Mouse (Mus musculus): ENCODE measurements around the gene Fbl.
"Not testable (repeated sequence)": the region's sequence is repeated elsewhere in the genome, so short reads cannot be mapped to it uniquely, and the experiment has no call there.

The Fbl gene

DNA sequence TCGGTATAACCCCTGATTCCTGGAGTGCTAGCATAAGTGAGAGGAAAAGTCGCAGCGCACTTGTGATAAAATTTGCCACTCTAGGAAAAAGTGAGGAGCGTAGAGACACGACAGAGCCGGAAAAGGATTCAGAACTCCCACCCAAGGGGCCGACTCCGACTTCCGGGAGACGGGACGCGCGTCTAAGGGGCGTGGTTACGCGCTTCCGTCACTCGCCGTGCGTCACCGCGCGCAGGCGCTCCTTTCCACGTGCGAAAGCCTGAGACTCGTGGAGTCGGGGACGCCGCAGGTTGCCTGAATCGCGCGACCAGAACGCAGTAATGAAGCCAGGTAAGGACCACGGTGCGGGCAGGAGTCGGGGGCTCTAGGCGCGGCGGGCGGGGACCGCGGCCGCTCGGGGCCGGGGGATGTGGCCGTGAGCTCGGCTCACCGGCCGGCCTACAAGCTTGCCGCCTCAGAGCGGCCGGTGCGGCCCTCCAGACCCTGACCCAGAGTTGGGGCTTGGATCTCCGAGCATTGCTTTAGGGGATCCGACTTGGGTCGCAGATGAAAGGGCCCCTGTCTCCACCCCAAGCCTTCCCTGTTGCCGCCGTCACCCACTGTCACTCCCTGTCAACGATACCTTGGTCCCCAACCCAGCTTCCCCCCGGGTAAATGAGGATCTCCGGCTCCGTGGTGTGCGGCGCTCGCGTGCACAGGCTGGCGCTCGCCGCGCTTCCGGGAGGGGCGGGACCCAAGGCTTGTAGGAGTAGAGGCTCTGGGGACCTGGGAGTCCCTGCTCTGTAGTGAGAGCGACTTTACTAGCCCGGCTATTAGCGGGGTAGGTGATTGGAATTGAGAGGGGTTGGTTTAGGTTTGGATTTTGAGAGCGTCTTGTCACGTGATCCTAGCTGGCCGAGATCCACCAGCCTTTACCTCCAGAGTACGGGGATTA, at the start of gene Fbl:
Gene Fbl (plus strand): TSS at position 222 of the 934 bp plus-strand sequence.
- peak; percentile 86 to 94 for DNase-seq (ENCODE audit: low spot score in 2 of 2)

DNA sequence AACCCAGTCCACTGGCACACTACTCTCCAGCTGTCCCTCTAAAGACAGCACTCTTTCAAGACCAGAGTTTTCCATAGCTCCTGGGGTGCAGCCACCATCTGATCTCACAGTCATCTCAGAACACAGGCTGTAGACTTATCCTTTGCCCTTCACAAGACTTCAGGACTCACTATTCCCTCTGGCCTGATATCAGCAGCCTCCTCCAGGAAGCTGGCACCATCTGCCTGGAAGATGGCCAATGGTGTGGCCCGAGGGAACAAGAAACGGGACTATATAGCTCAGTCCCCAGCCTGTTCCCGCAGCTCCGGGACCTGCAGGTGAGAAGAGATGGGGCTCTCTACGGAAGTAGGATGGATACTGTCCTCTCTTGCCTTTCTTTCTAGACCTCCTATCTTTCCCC, 40.3 kb upstream of the Fbl start, which contains the start of gene 9530053A07Rik:
Gene 9530053A07Rik (plus strand): TSS at position 301 of the 400 bp plus-strand sequence.
- no peak for DNase-seq (ENCODE audit: low spot score in 2 of 2)

DNA sequence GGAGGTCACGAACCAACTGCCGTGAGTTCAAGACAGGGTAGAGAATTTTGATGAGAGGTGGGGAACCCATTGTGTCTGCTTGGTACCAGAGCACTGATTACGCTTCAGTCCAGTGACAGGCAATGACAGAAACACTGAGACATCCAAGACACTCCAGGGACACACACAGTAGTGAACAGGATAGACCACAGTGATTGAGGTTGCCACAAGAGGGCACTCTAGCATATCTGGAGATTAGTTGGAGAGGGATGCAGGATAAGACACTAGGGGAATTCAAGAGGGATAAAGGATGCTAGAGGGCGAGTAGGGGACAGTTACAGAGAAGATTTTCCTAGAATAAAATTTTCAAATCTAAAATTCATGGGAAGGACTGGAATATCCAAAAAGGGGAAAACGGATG, 31.9 kb upstream of the Fbl start:
- DNase-seq (ENCODE audit: low spot score in 2 of 2), result peak; percentile 31 to 46

DNA sequence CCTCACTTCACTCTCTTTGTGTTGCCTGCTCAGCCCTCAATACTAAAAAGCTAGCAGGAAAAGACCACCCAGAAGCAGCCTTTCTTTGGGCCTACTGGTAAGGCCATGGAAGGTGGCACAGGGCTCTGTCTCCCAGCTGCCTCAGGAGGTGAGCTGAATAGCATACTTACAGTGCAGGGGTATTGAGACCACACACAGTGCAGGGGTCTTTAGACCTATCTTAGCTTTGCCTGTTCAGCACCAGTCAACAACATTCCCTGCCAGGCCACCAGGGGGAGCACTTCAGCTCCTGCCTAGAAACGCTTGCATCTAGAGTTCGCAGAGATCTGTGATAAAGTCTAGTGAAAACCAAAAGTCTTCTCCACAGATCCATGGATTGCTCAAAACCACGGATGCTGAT, 21.2 kb upstream of the Fbl start:
- DNase-seq (ENCODE audit: low spot score in 2 of 2), result peak; percentile 37 to 57

DNA sequence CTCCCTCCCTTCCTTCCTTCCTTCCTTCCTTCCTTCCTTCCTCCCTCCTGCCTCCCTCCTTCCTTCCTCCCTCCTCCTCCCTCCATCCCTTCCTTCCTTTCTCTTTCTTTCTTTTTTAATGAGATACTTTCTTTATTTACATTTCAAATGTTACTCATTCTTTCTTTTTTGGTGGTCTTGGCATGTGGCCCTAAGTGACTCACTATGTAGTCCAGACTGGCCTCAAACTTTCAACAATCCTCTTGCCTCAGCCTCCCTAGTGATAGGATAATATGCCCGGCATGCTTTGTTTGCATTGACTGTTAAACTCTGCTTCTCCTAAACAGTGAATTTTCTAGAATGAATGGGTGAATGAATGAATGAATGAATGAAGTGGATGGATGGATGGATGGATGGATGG, 19.7 kb upstream of the Fbl start:
- no peak for DNase-seq (ENCODE audit: low spot score in 2 of 2)

DNA sequence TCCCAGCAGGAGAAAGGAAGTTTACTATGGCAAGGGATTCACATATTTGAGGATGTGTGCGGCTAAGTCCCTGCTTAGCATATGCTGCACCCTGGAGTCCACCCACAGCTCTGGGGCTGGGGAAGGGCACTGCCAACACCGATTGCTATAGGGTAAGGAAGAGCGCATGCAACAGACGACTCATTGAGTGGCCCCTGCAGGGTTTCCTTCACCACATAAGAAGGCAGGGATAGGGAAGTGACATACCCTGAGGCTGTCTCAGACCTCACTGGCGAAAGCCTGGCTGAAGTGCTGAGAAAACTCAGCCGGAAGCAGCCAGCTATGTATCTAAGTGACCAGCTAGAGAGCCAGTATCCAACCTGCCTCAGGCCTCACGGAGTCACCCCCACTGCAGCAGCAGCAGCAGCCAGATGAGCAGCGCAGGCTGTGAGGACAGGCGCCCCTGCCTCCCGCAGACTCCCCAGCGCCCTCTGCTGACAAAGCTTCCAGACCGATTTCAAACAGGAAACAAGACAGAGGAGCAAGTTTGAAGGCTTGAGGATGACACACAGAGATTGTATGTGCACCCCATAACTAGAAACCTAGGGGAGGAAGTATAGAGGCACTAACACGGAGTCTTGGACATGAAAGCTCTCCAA, 17.8 kb upstream of the Fbl start:
- DNase-seq (ENCODE audit: low spot score in 2 of 2), result peak; percentile 46 to 55

DNA sequence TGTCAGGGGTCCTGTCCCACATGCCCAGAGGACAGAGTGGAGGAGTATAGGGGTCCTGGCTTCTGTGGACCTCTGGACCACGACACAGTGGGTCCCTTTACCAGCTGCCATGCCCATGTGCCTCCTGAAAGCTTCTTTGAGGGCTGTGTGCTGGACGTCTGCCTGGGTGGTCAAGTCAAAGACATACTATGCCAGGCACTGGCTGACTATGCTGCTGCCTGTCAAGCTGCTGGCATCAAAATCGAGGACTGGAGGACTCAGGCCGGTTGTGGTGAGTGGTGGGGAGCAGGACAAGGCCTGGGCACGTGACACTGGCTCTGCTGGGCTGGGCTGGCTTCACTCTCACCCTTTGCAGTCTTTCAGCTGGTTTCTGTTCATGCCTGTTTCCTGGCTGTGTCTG, 15.9 kb upstream of the Fbl start:
- not testable (repeated sequence) for DNase-seq (ENCODE audit: low spot score in 2 of 2)

DNA sequence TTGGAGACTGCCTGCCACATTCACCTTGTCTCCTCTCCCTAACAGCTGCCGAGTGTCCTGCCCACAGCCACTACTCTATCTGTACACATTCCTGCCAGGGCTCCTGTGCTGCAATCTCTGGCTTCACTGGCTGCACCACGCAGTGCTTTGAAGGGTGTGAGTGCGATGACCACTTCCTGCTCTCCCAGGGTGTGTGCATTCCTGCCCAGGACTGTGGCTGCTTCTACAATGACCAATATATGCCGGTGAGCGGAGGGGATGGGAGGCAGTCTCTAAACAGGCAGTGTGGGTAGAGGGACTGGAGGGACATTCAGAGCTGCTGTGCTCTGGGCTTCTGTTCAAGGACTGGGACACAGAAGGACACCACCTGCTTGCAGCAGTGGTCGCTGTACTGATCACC, 10.2 kb upstream of the Fbl start:
- no peak for DNase-seq (ENCODE audit: low spot score in 2 of 2)

DNA sequence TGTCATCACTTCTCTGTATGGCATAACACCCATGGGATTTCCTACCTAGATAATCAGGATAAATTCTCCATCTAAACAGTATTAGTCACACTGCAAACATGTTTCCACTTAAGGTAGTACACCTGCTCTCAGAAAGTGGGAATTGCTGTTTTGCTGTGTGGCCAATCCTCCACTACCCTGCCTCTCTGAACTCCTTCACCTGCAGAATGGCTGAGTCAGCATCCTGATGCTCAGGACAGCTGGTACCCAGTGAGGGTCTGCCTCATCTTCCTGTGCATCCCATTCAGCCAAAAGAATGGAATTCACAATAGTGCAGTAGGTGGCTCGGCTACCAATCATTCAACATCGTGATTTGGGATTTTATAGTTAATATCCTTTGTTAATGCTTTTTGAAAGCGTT, 9.6 kb upstream of the Fbl start:
- DNase-seq (ENCODE audit: low spot score in 2 of 2), result no peak

DNA sequence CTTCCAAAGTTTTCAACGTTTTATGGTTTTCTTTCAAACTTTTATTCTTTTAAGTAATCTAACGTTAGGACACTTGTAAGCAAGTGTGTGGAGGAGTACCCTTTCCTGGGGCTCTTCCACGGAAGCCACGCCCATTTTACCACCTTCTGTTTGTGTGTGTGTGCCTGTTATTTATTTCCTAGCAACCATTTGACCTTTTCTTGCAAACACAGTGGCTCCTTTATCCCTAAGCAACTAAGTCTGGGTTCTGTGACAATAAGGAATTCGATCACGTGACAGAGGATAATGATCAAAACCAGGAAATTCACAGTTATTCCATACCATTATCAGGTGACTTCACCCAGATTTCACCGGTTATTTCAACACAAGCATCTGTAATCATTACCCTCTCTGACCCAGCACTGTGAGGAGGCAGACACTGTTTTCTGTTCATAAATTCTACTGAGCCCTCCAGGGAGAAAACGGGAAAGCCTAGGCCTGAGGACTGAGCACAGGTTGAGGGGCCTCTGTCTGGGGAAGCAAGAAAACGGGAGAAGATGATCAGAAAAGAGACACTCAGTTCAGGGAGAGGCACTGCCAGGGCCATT, 8.3 kb upstream of the Fbl start:
- DNase-seq (ENCODE audit: low spot score in 2 of 2), result no peak

DNA sequence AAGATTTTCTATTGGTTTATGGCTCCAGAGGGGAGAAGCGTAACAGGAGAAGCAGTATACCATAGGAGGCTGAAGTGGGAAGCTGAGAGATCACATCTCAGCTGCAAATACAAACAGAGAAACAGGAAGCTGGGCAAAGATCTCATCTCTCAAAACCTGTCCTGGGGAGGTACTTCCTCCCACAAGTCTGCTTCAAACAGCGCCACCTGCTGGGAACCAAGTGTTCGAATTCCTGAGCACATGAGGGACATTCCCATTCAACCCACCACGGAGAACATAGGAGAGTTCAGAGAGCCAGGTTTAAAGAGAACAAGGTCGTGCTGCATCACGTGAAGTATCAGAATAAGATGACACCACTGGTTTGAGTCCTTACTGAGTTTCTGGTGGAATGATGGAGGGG, 4.1 kb upstream of the Fbl start:
- DNase-seq (ENCODE audit: low spot score in 2 of 2), result no peak

DNA sequence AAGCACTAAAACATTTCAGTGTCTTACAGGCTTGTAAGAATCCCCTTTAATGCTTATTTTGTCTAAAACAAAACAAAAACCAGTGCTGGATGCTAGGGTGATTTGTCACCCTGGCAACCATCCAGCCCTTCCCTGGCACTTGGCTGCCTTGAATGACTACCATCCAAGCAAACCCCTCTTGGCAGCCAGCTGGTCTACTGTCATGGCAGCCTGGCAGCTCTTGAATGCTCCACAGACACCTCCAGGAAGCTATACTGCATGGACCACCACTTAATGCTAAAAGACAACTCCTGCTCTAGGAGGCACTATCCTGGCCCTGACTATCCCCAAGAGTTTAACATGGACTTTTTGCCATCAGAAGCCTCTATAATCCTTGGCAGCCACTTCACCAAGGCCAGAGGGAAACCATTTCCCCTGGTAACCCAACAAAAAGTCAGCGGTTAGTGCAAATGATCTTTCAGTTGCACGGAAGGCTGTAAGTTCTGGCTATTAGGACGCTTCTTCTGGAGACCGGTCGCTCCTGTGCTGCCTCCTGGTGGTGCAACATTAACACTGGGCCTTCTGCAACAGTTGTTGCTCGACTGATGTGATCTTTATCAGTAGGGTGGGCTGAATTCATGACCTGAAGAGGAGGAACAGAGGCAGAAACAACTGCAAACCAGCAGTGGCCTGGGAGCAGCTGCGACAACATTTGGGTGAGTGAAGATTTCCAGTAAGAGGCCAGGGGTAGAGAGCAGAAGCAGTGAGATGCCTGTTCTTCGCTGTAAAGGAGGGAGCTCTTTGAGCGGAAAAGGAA, 992 bp upstream of the Fbl start:
- peak; percentile 24 to 47 for DNase-seq (ENCODE audit: low spot score in 2 of 2)

DNA sequence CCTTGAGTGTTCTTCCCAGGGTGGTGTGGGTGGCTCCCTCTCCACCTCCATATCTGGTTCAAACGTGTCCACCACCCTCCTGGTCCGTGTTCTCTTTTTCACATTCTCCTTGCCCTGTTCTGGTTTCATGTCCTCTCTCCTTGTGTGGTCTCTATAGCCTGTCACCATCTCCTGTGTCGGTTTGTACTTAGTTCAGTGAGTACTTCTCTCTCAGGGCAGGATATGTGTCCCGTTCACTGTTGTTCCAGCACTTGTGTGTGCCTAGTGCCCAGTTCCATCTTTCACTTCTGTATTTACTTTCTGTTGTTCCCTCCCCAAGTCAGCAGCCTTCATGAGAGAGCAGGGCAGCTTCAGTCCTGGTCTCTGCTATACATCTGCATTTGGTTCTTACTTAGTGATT, 5.8 kb downstream of the Fbl start:
- no peak for DNase-seq (ENCODE audit: low spot score in 2 of 2)

DNA sequence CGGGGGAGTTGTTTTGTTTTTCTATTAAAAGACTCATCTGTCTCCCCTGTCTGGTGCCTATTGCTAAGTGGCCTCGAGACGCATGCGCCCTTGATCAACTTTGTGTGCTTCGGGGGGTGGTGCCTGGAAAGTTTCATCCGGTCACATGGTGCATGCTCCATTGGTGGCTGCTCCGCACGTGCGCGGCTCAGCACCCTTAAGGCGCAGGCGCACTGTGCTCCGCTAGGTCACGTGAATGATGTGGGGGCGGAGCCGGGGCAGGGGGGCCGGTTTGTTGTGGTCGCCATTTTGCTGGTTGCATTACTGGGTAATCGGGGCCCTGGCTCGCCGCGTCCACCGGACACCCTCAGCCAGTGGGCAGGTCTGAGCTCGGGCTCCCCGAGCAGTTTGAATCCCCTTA, 9.7 kb downstream of the Fbl start, which contains the start of gene Dyrk1b:
Gene Dyrk1b (plus strand): TSS at position 242 of the 400 bp plus-strand sequence.
- peak; percentile 96 to 98 for DNase-seq (ENCODE audit: low spot score in 2 of 2)

DNA sequence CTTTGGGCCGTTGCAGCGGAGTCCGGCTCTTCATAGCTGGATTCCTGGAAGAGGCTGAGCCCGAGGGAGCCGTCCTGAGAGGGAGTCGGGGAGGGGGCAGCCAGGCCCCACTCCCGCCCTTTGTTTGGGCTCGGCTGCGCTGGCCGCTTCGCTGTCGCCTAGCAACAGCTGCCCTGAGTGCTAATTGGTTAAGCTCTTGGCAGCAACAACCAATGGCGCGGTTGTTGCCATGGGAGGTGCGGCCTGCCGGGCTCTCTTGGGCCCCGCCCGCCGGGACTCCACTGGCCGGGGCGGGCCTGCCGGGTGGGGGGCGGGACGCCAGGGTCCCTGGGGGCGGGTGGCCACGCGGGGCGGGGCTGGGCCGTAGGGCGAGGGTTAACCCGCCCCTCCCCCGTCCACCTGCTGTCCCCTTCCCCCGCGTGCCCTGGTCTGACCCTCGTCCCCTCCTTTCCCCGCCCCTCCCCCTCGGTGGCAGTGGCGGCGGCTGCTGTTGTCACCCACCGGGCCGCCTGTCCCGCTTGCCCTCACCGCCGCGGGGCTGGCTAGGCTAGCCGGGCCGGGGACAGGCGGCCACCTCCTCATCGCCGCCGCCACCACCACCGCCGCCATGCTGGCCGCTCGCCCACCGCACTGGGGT, 10.3 kb downstream of the Fbl start:
- DNase-seq (ENCODE audit: low spot score in 2 of 2), result peak; percentile 88 to 94

DNA sequence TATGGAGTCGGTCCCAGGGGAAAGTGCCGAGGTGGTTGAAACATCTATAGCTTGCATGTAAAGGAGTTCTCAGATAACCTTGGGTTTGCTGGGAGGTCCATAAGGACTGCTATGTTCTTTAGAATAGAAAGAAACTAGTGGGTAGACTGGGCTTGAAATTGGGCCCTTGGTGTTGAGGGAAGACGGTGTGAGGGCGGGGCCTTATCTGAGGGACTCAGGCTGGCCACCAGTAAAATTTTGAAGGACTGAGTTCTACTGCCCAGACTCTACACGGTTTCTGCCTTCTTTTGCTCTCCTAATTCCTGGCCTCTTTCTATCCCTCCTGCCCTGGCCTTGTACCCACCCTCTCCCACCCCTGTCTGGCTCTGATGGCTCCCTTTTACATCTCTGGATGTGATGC, 11.4 kb downstream of the Fbl start:
- no peak for DNase-seq (ENCODE audit: low spot score in 2 of 2)

DNA sequence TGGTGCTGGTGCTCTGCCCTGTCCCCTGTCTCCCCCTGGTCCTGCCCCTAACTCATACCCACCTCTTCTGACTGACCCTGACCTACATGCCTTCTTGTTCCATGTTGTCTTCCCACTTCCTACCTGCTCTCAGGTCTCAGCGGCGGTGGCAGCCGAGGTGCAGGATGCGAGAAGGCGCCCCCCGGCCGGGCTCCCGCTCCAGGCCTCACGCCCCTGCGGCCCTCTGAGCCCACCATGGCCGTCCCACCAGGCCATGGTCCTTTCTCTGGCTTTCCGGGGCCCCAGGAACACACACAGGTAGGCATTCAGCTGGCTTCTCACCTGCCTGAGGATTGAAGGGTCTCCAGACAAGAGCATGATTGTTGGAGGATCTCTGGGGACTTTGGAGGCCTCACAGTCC, 11.9 kb downstream of the Fbl start:
- no peak for DNase-seq (ENCODE audit: low spot score in 2 of 2)

DNA sequence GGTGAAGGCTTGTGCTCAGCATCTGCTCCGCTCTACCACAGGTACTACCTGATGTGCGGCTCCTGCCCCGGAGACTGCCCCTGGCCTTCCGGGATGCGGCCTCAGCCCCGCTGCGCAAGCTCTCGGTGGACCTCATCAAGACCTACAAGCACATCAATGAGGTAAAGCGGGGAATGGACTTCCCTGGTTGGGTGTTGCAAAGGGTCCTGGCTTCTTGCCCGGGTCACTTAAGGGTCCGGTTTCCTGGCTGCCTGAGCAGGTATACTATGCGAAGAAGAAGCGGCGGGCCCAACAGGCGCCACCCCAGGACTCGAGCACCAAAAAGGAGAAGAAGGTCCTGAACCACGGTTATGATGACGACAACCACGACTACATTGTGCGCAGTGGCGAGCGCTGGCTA, 12.8 kb downstream of the Fbl start:
- DNase-seq (ENCODE audit: low spot score in 2 of 2), result no peak

DNA sequence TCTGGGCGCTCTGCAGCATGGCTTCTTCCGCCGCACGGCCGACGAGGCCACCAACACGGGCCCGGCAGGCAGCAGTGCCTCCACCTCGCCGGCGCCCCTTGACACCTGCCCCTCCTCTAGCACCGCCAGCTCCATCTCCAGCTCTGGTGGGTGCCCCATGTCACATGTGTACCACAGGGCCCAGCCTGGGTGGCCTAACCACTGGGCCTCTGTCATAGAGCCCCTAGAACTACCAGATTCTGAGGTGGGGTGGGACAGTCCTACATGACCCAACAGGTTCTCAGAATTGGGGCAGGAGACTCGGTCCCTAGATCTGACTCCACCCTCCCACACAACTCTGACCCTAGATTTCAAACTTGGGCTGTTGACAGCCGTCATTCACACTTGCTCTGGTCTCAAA, 16.4 kb downstream of the Fbl start:
- DNase-seq (ENCODE audit: low spot score in 2 of 2), result no peak

DNA sequence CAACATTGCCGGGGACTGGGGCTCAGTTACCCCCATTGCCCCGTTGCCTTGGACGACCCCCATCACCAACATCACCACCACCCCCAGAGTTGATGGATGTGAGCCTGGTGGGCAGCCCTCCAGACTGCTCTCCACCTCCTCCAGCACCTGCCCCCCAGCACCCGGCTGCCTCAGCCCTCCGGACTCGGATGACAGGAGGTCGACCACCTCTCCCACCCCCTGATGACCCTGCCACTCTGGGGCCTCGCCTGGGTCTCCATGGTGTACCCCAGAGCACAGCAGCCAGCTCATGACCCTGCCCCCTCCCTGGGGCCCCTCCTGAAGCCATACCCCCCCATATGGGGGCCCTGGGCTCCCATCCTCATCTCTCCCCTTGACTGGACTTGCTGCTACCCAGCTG, 17.1 kb downstream of the Fbl start:
- no peak for DNase-seq (ENCODE audit: low spot score in 2 of 2)

DNA sequence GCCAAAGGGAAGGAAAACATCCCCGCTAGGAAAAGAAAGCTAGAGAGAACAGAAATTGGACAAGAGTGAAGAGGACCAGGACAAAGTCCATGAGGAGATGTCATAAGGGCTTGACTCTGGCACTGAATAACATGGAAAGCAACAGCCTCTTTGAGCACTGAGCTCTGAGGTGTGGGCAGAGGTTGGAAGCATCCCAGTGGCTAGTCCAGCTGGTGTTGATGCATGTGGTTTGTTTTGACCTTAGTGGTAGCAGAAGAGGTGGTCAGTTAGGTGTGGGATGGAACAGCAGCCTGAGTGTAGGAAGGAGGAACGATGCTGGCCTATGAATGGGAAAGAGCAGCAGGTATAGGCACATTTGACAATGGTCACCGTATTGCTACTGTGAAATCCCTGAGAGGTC, 22.0 kb downstream of the Fbl start:
- no peak for DNase-seq (ENCODE audit: low spot score in 2 of 2)

All from frontal cortex, postnatal 36 days (tissue).